Mouse (Mus musculus) erythroid progenitor cell, adult 5-6 weeks (primary cell): ENCODE results near the gene Ube4a. TPM values are rescaled to one million over a fixed set of nuclear protein-coding genes. Genes with fewer than 3 reads are reported as not detected.

Source experiments
- ATAC-seq: replicated peaks from 2 replicates; pipeline ENCODE4 v1.8.0; 2016; ENCODE audit warnings: moderate number of reproducible peaks, mild to moderate bottlenecking, moderate TSS enrichment, inconsistent platforms; ENCODE audit not compliant: poor library complexity, low FRiP score, severe bottlenecking
- total RNA-seq, 2 experiments: library from RNA; stranded (forward) in 1 of 2; stranded (reverse) in 1 of 2; fragments of 150-400 nt in 1 of 2; fragments of 186-747, 209-891 nt in 1 of 2; gene quantifications; 2 replicates each; pipeline versions ENCODE4 v1.2.3 to v1.2.4; 2015 to 2017; ENCODE audit warnings: low replicate concordance in 2 of 2

Ube4a gene
- 41.1 and 41.8 TPM in 2 replicates for total RNA-seq (2015; ENCODE audit: low replicate concordance)
- 33.1 and 35.5 TPM in 2 replicates for total RNA-seq (2017; ENCODE audit: low replicate concordance)

DNA sequence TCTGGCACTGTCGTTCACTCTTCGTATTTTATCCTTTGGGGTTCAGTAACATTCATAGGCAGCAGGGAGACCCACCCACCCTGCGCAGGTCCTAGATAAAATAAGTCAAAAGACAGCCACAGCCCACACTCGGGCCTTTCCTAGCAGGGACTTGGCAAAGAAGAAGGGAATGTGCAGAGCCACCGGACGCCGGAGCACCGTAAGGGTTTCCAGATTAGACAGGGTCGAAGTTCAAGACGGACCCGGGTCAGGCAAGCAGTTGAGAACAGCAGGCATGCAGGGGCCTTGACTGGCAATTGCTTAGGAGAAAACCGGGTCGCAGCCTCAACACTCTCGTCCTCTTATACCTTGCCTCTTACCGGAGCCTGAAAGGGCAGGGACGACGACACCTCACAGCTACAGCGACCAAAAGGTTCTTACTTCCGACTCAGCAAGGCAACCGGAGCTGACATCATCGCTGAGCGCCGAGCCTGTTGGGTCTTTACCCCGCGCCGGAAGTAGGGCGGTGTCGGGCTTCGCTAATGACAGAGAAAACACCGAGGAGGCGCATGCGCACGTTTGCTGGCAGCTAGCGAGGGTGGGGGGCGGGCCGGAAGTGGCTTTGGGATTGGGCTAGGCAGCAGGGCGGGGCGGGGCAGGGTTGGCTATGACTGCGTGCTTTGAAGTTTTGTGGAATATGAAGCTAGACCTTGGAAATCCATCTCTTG lies at the start of gene Ube4a:
Gene Ube4a (minus strand): TSS at position 475 of the 707 bp plus-strand sequence.
- peak; percentile 94 for ATAC-seq

DNA sequence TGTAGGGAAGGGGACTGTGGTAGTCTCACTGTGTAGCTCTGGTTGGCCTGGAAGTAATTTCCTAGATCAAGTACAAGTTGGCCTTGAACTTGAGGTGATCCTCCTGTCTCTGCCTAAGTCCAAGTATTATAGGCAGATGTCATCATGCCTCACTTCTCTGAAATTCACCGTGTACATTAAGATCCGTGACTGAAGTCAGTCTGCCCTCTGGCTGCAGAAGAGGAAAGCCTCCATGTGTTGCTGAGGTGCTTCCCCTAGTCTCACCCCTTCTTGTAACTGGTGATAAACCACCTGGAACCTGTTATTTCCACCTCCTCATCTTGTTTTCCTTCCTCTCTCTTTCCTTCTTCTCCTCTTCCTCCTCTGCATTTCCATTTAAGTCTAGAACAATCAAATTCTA lies 49.5 kb upstream of the Ube4a start:
- ATAC-seq, result no peak

DNA sequence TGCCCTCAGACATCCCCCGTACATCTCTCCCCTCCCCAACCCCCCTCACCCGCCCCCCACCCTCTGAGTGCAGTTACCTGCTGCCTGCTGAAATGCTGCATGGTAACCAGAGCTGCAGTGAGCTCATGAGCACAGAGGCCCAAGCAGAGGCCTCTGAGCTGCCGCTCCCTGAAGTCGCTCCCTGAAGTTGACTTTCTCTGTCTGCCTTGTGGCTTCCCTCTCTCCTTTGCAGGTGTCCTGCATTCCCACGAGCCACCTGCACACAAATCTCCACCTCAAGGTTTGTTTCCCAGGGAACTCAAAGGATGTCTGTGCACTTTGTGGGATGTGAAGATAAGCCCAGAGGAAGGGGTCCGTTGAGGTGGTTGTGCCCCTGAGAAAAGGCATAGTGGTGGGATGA lies 45.9 kb upstream of the Ube4a start:
- ATAC-seq, result no peak

DNA sequence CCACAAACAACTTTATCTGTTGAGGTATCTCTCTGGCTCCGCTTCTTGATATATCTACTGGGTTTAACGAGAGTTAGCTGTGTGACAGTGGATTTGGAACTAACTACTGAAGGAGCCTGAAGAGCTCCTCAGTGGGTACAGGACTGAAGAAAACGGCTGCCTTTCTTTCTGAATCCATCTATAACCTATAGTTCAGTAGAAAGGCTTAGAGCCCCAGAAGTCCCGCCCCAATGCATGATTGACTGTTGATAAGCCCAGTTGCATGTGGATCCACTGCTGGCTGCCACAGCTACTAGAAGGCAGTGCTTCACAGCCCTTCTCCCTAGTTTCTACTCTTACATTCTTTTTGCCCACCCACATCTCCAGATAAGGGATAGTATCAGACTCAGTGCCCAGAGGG lies 45.1 kb upstream of the Ube4a start:
- no peak for ATAC-seq

DNA sequence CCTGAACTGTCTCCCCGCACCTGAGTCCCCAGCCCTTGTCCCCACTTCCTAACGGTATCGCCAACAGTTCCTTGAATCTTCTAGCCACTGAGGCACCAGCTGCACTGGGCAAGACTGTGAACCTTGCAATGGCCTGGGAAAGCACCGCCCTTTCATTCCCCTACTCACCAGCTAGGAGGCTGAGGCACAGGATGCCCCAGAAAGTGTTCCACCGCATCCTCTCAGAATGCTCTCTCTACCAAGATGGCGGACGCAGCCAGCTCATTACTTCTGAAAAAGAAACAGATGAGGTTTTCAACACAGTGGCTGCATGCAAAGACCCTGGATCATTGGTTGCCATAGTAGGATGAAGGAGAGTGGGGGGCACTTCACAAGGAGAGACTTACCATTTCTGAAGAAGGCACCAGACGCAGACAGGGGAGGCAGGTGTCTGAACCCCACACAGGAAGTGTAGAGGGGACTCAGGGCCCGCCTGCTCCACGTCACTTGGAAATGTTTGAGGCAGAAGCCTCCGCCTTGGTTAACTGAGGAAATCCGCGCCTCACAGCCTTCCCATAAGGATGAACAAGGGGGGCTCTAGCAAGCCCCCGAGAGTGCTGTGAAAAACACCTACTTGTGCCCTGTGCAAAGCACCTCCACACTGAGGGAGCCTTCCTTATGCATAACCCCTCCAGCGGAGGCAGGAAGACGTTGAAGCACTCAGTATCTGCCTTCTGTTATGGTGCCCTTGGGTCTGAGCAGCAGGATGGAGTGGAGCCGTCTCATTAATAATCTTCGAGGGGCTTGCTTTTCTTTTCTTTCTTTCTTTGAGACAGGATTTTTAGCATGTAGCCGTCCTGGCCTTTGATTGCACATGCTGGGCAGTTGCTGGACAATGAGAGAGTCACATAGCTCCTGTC lies 44.0 kb upstream of the Ube4a start, which contains the start of gene Cd3e:
Gene Cd3e (minus strand): TSS at position 448 of the 899 bp plus-strand sequence.
- no peak for ATAC-seq

DNA sequence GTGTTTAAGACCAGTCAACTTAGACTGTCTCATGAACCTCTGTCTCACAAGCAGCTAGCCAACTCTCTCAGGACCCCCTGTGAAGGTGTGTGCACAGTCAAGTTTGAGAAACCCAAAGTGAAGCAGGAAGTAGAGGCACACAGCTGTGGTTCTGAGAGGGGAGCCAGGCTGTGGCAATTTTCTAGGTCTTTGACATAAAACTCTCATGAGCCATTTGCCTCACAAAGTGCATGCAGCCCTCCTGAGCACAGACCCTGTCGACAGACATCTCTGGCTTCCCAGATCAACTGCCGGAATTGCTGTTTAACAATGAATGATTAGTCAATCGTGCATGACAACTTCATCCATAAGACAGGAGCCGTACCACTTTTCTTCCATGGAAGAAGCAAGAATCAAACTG lies 42.9 kb upstream of the Ube4a start:
- ATAC-seq, result no peak

DNA sequence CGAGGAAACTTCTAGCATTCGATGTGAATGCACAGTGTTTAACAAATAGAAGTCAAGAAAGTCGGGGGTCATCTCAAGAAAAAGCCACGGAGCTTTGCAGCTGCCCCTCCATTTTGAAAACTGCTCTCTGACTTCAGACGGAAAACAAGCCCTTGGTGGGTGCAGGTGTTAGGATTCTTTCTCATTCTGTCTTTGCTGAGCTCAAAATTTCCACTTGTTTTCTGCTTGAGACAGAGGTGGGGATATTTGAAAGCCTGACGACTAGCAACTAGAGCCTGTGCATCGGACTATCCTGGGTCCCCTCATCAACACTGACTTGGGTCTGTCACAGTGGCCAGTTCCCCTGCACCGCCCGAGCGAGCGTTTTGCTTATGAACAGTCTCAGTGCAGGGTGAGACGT lies 42.0 kb upstream of the Ube4a start:
- no peak for ATAC-seq

DNA sequence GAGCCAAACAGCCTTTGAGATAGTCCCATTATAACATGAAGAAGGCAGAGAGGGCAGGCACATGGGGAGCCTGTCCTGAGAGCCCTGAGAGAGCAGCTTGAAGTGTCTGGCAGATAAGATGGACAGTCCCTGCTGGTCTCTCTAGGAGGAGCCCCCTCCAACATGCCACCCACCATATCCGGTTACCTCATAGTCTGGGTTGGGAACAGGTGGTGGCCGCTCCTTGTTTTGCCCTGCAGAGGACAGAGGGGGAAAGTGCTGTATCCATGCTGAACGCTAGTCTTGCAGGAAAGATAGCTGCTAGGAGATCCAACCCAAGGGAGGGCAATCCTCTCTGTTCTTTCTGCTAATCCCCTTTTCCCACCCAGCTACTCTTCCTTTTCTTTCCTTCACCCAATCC lies 34.8 kb upstream of the Ube4a start:
- ATAC-seq, result no peak

DNA sequence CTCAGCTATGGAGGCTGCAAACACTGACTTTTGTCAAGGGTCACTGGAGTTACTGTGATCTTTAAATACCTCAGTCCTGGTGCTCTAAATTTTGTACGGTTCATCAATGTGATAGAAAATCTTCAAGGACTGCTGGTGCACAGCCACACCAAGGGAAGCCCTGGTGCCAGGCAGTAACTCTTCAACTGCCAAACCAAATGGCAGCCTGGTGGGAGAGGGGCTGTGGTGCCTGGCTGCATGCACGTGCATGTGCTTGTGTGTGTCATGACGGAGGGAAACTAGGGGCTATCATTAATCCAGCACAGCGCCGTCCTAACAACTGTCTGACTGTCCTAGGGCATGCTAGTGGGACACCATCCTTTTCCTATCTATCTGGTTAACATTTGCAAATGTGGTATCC lies 34.4 kb upstream of the Ube4a start:
- no peak for ATAC-seq

DNA sequence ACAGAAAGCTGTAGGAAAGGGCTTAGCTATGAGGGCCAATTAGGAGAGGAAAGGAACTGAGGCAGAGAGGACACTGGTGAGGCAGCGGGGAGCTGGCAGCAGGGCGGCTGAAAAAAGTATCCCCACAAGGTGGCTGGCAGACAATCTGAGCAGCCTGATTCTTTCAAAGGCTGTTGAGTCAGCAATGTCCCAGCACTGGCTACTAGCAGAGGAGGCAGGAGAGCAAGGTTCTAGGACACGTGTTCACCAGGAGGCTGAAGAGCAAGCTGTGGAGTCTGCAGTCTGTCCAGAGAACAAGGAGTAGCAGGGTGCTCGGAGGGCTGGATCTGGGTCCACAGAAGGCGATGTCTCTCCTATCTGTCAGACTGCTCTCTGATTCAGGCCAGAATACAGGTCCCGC lies 33.8 kb upstream of the Ube4a start:
- ATAC-seq, result no peak

DNA sequence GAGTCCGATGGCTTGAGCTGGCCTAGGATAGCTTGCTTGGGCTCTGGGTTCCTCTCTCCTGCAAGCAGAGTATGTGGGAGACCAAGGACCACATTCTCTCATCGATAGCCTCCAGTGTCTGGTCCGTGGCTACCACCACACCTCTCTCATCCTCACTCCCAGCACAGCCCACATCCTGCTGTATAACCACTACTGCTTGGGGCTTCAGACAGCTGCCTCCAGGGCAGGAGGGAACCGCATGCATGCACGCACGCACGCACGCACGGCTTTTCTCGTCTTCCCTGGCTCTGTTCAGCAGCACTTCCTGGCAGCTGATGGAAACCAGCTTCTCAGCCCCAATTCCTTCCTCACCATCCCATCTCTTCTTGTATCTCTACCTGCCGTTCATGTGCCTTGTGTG lies 32.7 kb upstream of the Ube4a start:
- no peak for ATAC-seq

DNA sequence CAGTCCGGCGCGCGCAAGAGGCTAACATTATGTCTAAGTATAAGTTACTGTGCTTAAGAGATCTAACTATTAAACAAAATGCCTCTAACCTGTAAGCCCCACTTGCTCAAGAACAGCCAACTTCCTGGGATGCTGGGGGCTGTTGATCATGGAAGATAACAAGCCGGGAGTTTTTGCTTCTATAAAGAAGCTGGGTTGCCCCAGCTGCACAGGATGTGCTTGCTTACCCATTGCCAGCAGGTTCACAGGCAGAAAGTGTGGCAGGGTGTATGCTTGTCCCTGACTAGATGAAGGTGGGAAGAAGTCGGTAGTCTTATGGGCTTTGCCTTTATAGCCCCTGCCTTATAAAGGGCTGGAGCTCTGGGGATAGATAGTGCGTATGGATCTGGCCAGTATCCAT lies 31.2 kb upstream of the Ube4a start:
- no peak for ATAC-seq

DNA sequence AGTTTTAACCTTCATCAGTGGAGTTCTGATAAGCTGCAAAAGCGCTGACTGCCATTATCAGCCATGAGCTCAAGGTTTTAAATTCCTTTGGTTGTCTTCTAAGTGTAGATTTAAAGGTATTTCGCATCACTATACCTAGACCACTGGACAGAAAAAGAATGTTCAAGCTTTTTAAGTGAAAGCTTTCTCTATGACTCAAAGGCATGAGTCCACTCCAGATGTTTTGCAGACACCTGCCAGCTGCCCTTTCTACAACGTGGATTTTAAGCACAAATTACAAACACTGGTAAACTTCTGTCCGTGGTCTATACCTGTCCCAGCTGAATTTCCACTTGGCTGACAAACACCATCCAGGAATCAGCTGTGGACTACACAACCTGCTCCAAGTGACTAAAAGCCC lies 29.6 kb upstream of the Ube4a start:
- ATAC-seq, result no peak

DNA sequence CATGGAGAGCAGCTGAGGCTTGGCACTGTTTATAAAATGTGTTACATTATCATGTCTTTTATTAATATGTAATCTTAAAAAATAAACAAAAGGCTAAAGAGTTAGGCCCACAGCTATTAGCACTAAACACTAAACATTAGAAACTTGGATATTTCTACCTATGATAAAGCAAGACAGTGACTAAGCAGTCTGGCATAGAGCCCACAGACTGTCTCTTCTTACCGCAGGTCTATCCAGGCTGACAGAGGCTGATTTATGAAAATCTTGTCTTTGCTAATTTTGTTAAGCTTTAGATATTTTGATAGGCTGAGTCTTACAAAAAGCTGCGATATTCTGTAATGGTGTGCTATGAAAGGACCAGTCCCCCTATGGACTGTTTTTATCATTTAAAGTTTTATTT lies 27.9 kb upstream of the Ube4a start:
- ATAC-seq, result no peak

DNA sequence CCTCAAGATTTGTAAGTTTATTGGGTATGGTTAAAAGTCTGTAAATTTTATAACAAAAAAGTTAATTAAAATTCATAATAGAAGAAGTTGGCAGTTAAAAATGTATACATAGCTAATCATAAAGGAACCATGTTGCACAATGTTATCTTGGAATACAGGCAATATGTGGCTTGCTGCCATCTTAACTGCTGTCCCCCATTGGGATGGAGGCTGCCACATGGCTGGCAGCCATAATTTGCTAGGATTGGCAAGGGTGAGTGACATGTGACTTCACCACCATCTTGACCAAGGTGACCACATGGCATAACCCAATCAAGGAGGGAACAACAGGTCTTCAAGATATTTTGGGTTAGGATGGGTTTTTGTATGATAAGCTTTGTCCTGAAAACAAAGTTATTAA lies 26.9 kb upstream of the Ube4a start:
- ATAC-seq, result no peak

DNA sequence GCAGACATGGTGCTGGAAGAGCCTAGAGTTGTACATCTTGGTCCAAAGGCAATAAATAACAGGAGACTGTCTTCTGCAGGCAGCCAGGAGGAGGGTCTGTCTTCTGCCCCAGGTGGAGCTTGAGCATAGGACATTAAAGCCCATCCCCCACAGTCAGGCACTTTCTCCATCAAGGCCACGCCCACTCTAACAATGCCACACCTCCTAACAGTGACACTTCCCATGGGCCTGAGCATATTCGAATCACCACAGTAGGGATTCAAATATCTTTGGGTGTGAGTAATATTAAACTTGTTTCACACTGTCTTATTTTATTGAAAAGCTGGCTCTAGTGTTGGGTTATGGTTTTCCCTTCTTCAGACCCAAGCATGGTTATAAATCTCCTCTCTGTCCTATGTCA lies 26.4 kb upstream of the Ube4a start:
- no peak for ATAC-seq

DNA sequence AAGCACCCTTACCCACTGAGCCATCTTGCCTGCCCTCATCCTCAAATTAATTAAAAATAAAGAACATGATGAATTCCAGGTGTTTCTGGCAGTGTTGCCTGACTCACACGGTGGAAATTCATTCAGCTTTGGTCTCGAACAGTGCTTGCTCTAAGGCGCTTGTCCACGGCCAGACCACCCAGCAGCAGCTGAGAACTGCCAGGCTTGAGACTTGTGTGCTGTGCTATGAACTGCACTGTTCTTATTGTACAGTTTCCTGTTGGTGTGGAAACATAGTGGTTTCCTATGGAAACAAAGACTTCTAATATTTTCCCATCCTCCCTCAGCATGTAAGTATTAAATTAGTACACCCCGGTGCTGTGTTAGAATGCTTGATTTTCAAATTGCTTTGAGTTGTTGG lies 21.6 kb upstream of the Ube4a start:
- no peak for ATAC-seq

DNA sequence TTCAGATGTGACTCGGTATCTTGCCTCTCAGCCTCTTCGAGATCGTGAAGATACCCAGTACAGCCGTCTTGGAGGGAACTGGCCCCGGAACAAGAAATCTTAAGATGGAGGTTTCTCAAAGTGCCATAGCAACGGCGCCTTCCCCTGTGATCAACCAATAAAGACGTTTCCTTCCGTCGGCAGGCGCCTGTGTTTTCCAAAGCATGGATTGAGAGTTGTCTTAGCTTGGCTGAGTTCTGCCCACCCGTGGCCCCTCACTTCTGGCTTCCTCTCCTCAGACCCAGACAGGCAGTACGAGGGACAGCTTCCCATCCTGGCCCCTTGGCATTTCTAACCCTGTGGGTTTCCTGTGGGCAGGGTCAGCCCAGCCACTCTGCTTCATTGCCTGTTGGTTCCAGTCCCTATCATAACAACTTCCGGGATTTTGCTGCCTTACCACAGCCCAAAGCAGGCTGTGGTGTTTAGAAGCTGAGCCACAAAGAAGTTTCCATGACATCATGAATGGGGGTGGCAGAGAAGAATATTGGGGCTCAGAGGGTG lies 20.9 kb upstream of the Ube4a start:
- ATAC-seq, result 0 out of 2 replicates have a peak, but pooled peaks have one; percentile 34

DNA sequence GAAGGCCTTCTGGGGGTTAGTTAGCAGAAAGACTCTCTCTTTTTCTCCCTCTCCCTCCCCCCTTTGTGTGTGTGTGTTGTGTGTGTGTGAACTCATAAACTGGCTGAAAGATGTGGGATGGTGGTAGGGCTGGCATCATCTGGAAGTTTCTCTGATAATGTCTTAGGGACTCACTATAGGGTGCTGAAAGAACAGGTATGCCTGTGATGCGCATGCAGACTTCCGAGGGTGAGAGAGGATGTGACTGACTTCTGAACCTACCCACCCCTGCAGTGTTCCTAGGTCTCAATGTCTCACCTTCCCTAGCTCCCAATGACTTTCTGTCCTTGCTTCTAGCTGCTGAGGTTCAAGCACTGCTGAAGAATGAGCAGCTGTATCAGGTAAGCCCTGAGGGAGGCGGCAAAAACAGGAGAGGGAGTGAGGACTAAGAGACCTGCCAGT lies 20.3 kb upstream of the Ube4a start:
- no peak for ATAC-seq

DNA sequence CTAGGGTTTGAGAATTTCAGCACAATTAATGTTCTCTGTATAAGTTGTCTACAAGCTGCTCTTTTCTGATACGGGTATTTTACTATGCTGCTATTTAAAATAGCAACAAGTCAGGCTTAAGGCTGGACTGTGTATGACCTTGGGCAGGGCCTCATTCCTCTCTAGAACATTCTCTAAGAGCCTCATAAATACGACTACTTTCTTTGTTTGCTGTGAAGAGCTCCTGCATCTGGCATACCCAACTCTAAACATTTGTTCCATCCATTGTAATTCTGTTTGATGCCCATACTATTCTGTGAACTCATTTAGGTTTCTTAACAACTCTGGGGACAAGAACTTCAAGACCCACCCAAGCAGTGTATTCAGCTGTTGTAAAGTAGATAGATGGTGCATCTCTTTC lies 17.6 kb upstream of the Ube4a start:
- no peak for ATAC-seq

DNA sequence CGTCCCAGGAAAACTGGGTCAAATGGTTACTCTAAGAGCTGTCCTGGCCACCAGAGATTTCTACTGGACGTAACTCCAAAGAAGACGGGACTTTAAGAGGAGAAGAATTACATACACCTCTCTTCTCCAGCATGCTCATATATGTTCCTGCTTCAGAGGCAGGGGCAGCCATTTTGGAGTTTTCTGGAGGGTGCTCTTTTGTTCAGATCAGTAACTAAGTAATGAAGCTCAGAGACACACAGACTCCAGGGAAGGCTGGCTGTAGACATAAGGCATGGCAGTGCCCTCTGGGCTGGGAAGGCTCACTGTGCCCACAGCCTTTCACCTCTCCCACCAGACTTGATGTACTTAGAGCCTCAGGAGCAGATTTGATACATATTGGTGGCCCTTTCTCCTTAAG lies 17.1 kb upstream of the Ube4a start:
- no peak for ATAC-seq
